Comparison of ENCODE assay signal across 1 mouse cellular context in genomic region chr17:28330590-28330989, GRCm38 (mm10).
TF ChIP-seq lines count a peak whose summit lies in the region.

No protein-coding gene starts in this region.

TF ChIP-seq in MEL, 35 proteins besides CTCF, POLR2A, EP300 and RAD21:
- 0 out of 2 replicates have a peak, but pooled peaks have one; percentile 20 for TF ChIP-seq CHD1 (IDR thresholded peaks at IDR 0.05; ENCODE audit: low read depth, low read length)
